Mouse (Mus musculus): ENCODE measurements at regions not wholly inside any gene's neighbourhood (a gene's known extent, or its start where the extent isn't known, plus 50 kb on each side); places are given as distances from the start of the nearest gene placed in this dataset.

DNA sequence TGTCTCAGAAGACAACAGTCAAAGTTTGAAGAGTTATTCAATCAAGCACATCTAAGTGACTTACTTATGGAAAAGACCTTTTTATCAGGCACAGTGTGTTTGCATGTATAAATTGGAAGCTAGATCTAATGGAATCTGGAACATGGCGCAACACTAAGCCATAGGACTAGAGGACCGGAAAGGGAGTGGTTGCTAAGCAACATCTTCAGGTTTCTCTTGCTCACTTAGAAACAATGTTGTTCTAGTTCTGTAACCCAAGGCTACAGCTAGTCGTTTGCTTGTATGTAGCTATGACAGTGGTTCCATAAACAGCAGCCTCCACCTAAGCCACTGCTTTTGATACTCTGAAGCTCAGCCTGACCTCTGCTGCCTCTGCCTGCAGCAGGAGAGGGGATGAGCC is 338.8 kb downstream of the Hs3st3b1 start:
- TF ChIP-seq CTCF (IDR thresholded peaks at IDR 0.05; ENCODE audit: insufficient read depth, low read depth, low read length) (no peak), POLR2A (IDR thresholded peaks at IDR 0.05; ENCODE audit: insufficient read depth, low read depth, low read length) (no peak)
- WGBS, result 53% methylated on average over 3 of the region's 3 CpGs

DNA sequence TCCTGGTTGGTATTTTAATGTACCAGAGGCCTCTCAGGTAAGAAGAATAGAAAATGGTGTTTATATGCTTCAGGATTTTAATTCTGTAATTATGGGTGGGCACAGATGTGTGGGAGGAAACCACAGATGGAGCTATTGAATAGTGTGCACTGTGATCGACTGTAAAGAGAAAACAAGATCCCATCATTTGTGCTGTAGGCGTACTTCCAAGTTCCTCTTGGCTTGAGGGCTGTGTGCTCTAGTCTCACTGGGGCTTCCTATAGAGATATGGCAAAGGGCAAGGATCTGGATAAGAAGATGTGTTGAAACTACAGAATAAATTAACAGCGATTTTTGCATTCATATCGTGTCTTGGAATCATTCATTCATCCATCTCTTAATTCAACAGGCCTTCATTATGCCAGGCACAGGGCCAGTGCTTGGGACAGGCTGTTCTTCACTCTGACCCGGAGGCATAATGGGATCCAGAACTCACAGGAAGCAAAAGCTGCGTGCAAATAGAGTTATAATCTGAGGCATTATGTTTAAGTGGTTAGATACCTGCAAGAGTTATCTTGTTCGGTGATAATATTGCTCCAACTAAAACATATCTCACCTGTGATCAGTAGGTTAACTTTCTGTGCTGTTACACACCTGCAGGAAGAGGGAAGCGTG is 336.7 kb downstream of the Hs3st3b1 start:
- TF ChIP-seq POLR2A (IDR thresholded peaks at IDR 0.05; ENCODE audit: insufficient read depth, low read depth, low read length) (no peak), CTCF (IDR thresholded peaks at IDR 0.05; ENCODE audit: insufficient read depth, low read depth, low read length) (no peak)
- 67% methylated on average over 8 of the region's 8 CpGs for WGBS
- Histone ChIP-seq H3K27ac (ENCODE audit: insufficient read depth, low read depth, low read length) (no peak overlapping the region), H3K4me3 (ENCODE audit: insufficient read depth, low read depth, low read length) (no peak overlapping the region), H3K4me1 (ENCODE audit: control insufficient read depth, insufficient read depth, low read length) (no peaks in the 10 kb centered on the region; the same call in 1 of the 2 replicates)

More for the DNA sequence above, 338.8 kb downstream of the Hs3st3b1 start:
- no peaks in the 10 kb centered on the region; the same call in 1 of the 2 replicates for H3K4me1 ChIP-seq (ENCODE audit: control insufficient read depth, insufficient read depth, low read length)
- H3K27ac ChIP-seq (ENCODE audit: insufficient read depth, low read depth, low read length), result no peak overlapping the region
- H3K4me3 ChIP-seq (ENCODE audit: insufficient read depth, low read depth, low read length), result no peak overlapping the region

DNA sequence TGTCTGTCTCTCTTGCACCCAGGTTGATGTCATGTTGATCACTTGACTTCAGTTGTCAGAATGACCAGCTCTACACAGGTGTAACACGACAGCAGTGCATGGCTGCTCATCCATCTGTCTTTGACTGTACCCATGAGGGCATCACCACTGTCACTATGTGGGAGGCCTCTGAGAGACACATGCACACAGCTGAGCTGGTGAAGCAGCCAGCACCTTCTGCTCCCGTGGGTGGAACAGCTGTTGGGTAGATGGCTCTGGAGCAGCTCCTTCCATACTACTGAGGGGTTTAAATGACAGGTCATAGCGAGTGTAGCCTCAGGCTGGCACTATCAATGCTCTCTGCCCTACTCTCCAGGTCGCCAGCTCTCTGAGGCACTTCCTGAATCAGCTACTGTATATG is 301.9 kb downstream of the Hs3st3b1 start:
- WGBS, result 86% methylated on average over 4 of the region's 4 CpGs
- H3K4me1 ChIP-seq (ENCODE audit: control insufficient read depth, insufficient read depth, low read length), result no peaks in the 10 kb centered on the region
- TF ChIP-seq POLR2A (IDR thresholded peaks at IDR 0.05; ENCODE audit: insufficient read depth, low read depth, low read length) (no peak), CTCF (IDR thresholded peaks at IDR 0.05; ENCODE audit: insufficient read depth, low read depth, low read length) (no peak)
- no peak overlapping the region for H3K27ac ChIP-seq (ENCODE audit: insufficient read depth, low read depth, low read length)
- no peak overlapping the region for H3K4me3 ChIP-seq (ENCODE audit: insufficient read depth, low read depth, low read length)

DNA sequence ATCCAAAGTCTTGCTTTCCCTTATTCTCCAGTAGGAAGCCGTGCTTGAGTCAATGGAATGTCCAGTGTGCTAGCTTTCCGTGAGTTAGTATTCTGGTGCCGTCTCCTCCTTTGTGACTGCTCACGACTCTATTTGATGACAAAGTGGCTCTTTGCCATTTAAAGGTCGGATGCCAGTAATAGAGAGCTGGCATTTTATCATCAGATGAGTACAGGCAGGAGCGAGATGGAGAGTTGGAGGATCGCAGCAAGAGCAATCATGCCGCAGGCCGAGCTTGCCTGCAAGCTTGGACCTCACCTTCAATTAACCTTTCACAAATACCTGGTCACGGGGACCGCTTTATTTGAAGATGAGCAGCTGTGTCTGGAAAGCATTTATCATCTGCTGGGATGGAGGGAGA is 291.8 kb downstream of the Hs3st3b1 start:
- TF ChIP-seq CTCF (IDR thresholded peaks at IDR 0.05; ENCODE audit: insufficient read depth, low read depth, low read length) (no peak), POLR2A (IDR thresholded peaks at IDR 0.05; ENCODE audit: insufficient read depth, low read depth, low read length) (no peak)
- 83% methylated on average over 11 of the region's 11 CpGs for WGBS

DNA sequence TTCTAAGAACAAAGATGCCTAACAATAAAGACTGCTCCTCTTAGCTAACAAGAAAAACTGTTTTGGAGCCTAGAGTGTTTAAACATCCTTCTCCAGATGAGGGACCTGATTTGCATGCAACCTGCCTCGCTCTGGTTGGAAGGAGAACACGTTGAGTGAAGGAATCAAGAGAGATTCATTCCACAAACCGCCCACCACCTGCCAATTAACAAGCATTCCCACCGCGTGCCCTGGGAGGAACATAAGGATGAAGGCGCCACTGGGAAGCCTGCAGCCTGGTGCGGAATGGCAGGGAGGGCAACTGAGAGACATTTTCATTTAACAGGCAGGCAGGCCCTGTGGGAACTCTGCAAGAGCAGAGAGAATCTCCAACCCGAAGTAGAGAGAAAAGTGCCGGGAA is 265.0 kb downstream of the Hs3st3b1 start:
- Histone ChIP-seq H3K4me3 (ENCODE audit: insufficient read depth, low read depth, low read length) (no peak overlapping the region), H3K4me1 (ENCODE audit: control insufficient read depth, insufficient read depth, low read length) (no peaks in the 10 kb centered on the region), H3K27ac (ENCODE audit: insufficient read depth, low read depth, low read length) (no peak overlapping the region)
- TF ChIP-seq POLR2A (IDR thresholded peaks at IDR 0.05; ENCODE audit: insufficient read depth, low read depth, low read length), result no peak
- TF ChIP-seq CTCF (IDR thresholded peaks at IDR 0.05; ENCODE audit: insufficient read depth, low read depth, low read length), result no peak
- 59% methylated on average over 9 of the region's 9 CpGs for WGBS

More for the DNA sequence above, 291.8 kb downstream of the Hs3st3b1 start:
- H3K4me1 ChIP-seq (ENCODE audit: control insufficient read depth, insufficient read depth, low read length), result peaks cover 10% of the 10 kb centered on the region
- no peak overlapping the region for H3K4me3 ChIP-seq (ENCODE audit: insufficient read depth, low read depth, low read length)
- H3K27ac ChIP-seq (ENCODE audit: insufficient read depth, low read depth, low read length), result no peak overlapping the region

DNA sequence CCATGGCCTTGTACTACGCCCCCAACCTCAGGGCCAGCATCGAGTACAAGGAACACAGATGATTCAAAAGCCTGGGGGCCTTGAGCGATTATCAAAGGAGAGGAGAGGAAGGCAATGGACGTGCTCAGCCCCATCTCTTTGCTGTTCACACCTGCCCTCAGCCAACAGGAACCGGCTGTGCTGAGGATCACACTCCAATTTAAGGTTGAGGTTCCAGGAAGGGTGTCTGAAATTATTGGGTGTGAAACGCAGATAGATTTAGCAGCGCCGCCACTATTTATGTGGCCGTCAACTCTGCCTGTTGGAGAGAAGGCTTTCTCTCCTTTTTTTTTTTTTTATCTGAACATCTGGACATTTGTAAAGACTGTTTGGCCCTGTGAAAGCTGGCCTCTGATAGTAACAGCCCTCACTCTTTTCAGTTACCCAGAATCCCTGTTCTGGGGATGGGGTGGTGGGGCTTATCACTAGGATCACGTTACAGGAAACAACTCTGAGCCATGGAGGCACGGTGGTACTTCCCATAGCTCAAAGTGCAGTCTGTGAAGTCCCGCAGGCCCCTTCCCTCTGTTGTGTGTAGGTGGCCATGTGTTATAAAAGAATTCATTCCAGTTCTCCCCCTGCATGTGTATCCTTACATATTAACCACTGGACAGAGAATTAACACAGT is 256.7 kb downstream of the Hs3st3b1 start:
- Histone ChIP-seq H3K4me3 (ENCODE audit: insufficient read depth, low read depth, low read length) (no peak overlapping the region), H3K27ac (ENCODE audit: insufficient read depth, low read depth, low read length) (no peak overlapping the region), H3K4me1 (ENCODE audit: control insufficient read depth, insufficient read depth, low read length) (peaks cover 9% of the 10 kb centered on the region)
- TF ChIP-seq POLR2A (IDR thresholded peaks at IDR 0.05; ENCODE audit: insufficient read depth, low read depth, low read length), result no peak
- no peak for TF ChIP-seq CTCF (IDR thresholded peaks at IDR 0.05; ENCODE audit: insufficient read depth, low read depth, low read length)
- WGBS, result 86% methylated on average over 12 of the region's 12 CpGs

DNA sequence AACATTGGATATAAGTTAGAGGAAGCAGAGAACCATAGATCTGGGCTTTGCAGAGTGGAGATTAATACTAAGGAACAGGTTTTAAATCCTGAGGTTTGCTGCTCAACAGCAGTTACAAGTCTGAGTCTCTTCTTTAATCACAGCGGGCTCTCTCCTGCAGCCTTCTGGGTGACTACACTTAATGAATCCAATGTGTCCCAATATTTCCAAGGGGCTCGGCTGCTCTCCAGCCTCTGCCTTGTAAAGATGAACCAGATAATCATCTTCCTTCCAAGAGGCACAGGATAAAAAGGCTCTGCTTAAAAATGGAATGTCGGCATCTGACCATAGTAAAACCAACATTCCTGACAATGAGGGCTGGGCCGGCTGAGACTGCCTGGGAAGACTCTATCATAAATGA is 251.6 kb downstream of the Hs3st3b1 start:
- 84% methylated on average over 4 of the region's 4 CpGs for WGBS
- Histone ChIP-seq H3K4me1 (ENCODE audit: control insufficient read depth, insufficient read depth, low read length) (peaks cover 10% of the 10 kb centered on the region), H3K4me3 (ENCODE audit: insufficient read depth, low read depth, low read length) (no peak overlapping the region), H3K27ac (ENCODE audit: insufficient read depth, low read depth, low read length) (no peak overlapping the region)
- TF ChIP-seq POLR2A (IDR thresholded peaks at IDR 0.05; ENCODE audit: insufficient read depth, low read depth, low read length) (no peak), CTCF (IDR thresholded peaks at IDR 0.05; ENCODE audit: insufficient read depth, low read depth, low read length) (no peak)

DNA sequence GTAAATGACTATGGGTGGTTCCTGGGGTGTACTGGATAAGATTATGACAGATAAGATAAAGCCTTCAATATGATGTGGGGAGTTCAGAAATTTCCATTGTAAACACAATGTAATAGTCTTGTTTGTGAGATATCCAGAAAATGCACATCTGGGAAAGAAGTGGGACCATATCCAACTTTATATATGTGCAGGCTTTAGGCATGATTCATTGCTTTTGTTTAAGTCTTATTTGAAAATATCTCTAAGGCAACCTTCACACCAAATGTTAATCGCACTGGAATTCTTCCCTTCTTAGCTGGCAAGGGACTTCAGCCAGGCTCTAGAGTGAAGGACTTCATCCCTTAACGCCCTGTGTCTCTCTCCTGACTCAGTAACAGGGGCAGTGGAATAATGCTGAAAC is 250.3 kb downstream of the Hs3st3b1 start:
- H3K4me1 ChIP-seq (ENCODE audit: control insufficient read depth, insufficient read depth, low read length), result peaks cover 10% of the 10 kb centered on the region
- no peak overlapping the region for H3K4me3 ChIP-seq (ENCODE audit: insufficient read depth, low read depth, low read length)
- H3K27ac ChIP-seq (ENCODE audit: insufficient read depth, low read depth, low read length), result no peak overlapping the region
- TF ChIP-seq CTCF (IDR thresholded peaks at IDR 0.05; ENCODE audit: insufficient read depth, low read depth, low read length), result no peak
- TF ChIP-seq POLR2A (IDR thresholded peaks at IDR 0.05; ENCODE audit: insufficient read depth, low read depth, low read length), result no peak
- WGBS, result 77% methylated on average over 2 of the region's 2 CpGs

DNA sequence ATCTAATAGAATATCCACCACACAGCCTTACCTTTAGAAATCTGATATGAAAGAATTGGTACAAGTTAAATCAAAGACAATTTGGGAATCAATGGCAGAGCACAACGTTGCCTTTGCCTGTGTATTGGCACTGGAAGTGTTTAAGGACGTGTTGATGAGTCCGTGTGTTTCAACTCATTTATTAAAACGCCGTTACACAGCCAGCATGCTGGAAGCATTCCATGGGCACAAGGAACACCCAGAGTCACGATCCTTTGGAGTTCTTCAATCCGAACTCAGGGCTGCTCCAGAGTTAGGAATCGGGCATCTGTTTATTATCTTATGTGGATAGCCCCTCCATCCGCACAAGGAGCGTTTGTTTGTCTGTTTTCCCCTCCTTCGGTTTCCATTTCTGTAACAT is 244.2 kb downstream of the Hs3st3b1 start:
- WGBS, result 61% methylated on average over 11 of the region's 11 CpGs
- Histone ChIP-seq H3K4me1 (ENCODE audit: control insufficient read depth, insufficient read depth, low read length) (peaks cover 8% of the 10 kb centered on the region), H3K27ac (ENCODE audit: insufficient read depth, low read depth, low read length) (no peak overlapping the region), H3K4me3 (ENCODE audit: insufficient read depth, low read depth, low read length) (no peak overlapping the region)
- TF ChIP-seq POLR2A (IDR thresholded peaks at IDR 0.05; ENCODE audit: insufficient read depth, low read depth, low read length), result no peak
- TF ChIP-seq CTCF (IDR thresholded peaks at IDR 0.05; ENCODE audit: insufficient read depth, low read depth, low read length), result no peak

Measured in olfactory bulb, adult 2 months (tissue).